Mouse (Mus musculus): ENCODE data around the gene Nek7. TPM values are rescaled to one million over a fixed set of nuclear protein-coding genes. Genes with fewer than 3 reads are reported as not detected.
A peak's percentile ranks its signal among the peaks of the same experiment; 100 is the strongest.

Nek7 gene
- polyA plus RNA-seq (2014; fragmentation: Nextera tagmentation; extraction: Ambion mirVana) = 26.1 and 27.7 TPM in 2 replicates

GRCm38 (mm10) chr1:138619996-138620461 lies at the start of gene Nek7:
TSS of gene Nek7 (minus strand) at chr1:138620141.
- no peaks in the 10 kb centered on the region for H3K36me3 ChIP-seq (ENCODE audit: control insufficient read depth, insufficient read depth, low read length)
- H3K9me3 ChIP-seq (ENCODE audit: control insufficient read depth, low read length) = no peaks in the 10 kb centered on the region
- no peaks in the 10 kb centered on the region for H3K4me1 ChIP-seq (replicated peaks; ENCODE audit: control insufficient read depth, insufficient read depth, low read length)
- WGBS = 4% methylated on average over 11 of the region's 11 CpGs
- peak within 1 kb of the TSS; percentile 76 for H3K9ac ChIP-seq (ENCODE audit: low read depth, low read length)
- H3K4me2 ChIP-seq (replicated peaks; ENCODE audit: low read depth, low read length) = peak within 1 kb of the TSS; percentile 69
- peak; percentile 59 for DNase-seq (ENCODE audit: low spot score)
- ATAC-seq (ENCODE audit: low FRiP score) = peak; percentile 37; the same call in 1 of the 2 replicates
- H3K27me3 ChIP-seq (ENCODE audit: control insufficient read depth, insufficient read depth, low read length) = no peaks in the 10 kb centered on the region
- peak within 1 kb of the TSS; percentile 88 for H3K27ac ChIP-seq (ENCODE audit: low read depth, low read length)
- peak within 1 kb of the TSS; percentile 87 for H3K4me3 ChIP-seq (ENCODE audit: low read depth, low read length)

GRCm38 (mm10) chr1:138662342-138662741 lies 42.4 kb upstream of the Nek7 start:
- DNase-seq (ENCODE audit: low spot score) (no peak), ATAC-seq (ENCODE audit: low FRiP score) (peak; percentile 69; the same call in 1 of the 2 replicates)
- H3K27me3 ChIP-seq (ENCODE audit: control insufficient read depth, insufficient read depth, low read length) = no peaks in the 10 kb centered on the region
- H3K9me3 ChIP-seq (ENCODE audit: control insufficient read depth, low read length) = no peaks in the 10 kb centered on the region
- H3K4me1 ChIP-seq (replicated peaks; ENCODE audit: control insufficient read depth, insufficient read depth, low read length) = no peaks in the 10 kb centered on the region
- no peak overlapping the region for H3K4me3 ChIP-seq (ENCODE audit: low read depth, low read length)
- no peak overlapping the region for H3K27ac ChIP-seq (ENCODE audit: low read depth, low read length)
- no peak overlapping the region for H3K9ac ChIP-seq (ENCODE audit: low read depth, low read length)
- no peak overlapping the region for H3K4me2 ChIP-seq (replicated peaks; ENCODE audit: low read depth, low read length)
- H3K36me3 ChIP-seq (ENCODE audit: control insufficient read depth, insufficient read depth, low read length) = no peaks in the 10 kb centered on the region
- 61% methylated on average over 2 of the region's 2 CpGs for WGBS

DNA sequence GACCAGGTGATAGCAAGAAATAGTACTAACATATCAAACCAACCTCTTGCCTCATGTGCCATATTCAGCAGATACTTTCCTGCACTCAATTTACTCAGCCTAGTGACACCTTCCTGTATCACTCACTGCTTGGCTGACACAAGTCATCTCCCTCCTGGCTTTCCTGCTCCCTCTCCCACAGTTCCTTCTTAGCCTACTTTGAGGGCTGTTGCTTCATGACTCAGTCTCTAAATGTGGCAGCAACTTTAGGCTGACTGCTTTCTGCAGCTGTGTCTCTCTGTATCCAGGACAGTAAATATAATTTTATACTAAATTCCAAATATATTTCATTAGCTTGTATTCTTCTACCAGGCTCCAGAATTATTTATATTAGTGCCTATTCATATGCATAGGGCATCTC lies 34.3 kb upstream of the Nek7 start:
- no peak for DNase-seq (ENCODE audit: low spot score)
- no peaks in the 10 kb centered on the region for H3K27me3 ChIP-seq (ENCODE audit: control insufficient read depth, insufficient read depth, low read length)

GRCm38 (mm10) chr1:138644991-138645390 lies 25.1 kb upstream of the Nek7 start:
- no peak for ATAC-seq (ENCODE audit: low FRiP score)
- H3K9me3 ChIP-seq (ENCODE audit: control insufficient read depth, low read length) = no peaks in the 10 kb centered on the region
- no peaks in the 10 kb centered on the region for H3K36me3 ChIP-seq (ENCODE audit: control insufficient read depth, insufficient read depth, low read length)
- no peak overlapping the region for H3K27ac ChIP-seq (ENCODE audit: low read depth, low read length)
- no peak for DNase-seq (ENCODE audit: low spot score)
- no peak overlapping the region for H3K4me2 ChIP-seq (replicated peaks; ENCODE audit: low read depth, low read length)
- H3K9ac ChIP-seq (ENCODE audit: low read depth, low read length) = no peak overlapping the region
- 80% methylated on average over 3 of the region's 3 CpGs for WGBS
- no peak overlapping the region for H3K4me3 ChIP-seq (ENCODE audit: low read depth, low read length)
- H3K27me3 ChIP-seq (ENCODE audit: control insufficient read depth, insufficient read depth, low read length) = no peaks in the 10 kb centered on the region
- H3K4me1 ChIP-seq (replicated peaks; ENCODE audit: control insufficient read depth, insufficient read depth, low read length) = no peaks in the 10 kb centered on the region

More for the DNA sequence above, 34.3 kb upstream of the Nek7 start:
- H3K4me3 ChIP-seq (ENCODE audit: low read depth, low read length) = no peak overlapping the region
- no peak overlapping the region for H3K27ac ChIP-seq (ENCODE audit: low read depth, low read length)
- no peak for ATAC-seq (ENCODE audit: low FRiP score)
- no peaks in the 10 kb centered on the region for H3K4me1 ChIP-seq (replicated peaks; ENCODE audit: control insufficient read depth, insufficient read depth, low read length)
- H3K4me2 ChIP-seq (replicated peaks; ENCODE audit: low read depth, low read length) = no peak overlapping the region
- H3K9ac ChIP-seq (ENCODE audit: low read depth, low read length) = no peak overlapping the region
- no peaks in the 10 kb centered on the region for H3K9me3 ChIP-seq (ENCODE audit: control insufficient read depth, low read length)
- H3K36me3 ChIP-seq (ENCODE audit: control insufficient read depth, insufficient read depth, low read length) = no peaks in the 10 kb centered on the region

DNA sequence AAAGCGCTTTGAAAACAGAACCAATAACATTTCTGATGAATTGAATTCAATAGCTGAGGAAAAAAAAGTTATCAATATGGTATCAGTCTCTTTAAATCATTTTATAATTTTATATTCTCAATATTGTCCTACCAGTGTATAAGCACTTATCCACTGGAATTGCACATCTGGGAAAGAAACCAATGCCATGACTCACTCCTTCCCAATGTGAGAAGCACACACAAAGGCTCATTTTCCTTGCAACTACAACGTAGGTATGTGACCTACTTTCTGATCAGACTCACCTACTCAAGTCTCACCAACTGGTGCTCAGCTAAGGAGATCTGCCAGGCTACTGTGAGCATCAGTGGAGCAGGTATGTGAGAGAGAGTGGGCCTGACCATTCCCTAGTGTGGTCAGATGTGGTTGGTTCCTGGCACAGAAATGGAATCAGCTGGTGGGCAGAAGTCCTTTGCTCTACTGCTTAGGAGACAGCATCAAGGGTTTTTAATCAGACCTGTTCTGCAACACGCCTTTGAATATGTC lies 23.4 kb upstream of the Nek7 start:
- H3K4me1 ChIP-seq (replicated peaks; ENCODE audit: control insufficient read depth, insufficient read depth, low read length) = no peaks in the 10 kb centered on the region
- DNase-seq (ENCODE audit: low spot score) (no peak), ATAC-seq (ENCODE audit: low FRiP score) (no peak)
- no peak overlapping the region for H3K9ac ChIP-seq (ENCODE audit: low read depth, low read length)
- no peak overlapping the region for H3K4me2 ChIP-seq (replicated peaks; ENCODE audit: low read depth, low read length)
- 84% methylated on average over 3 of the region's 3 CpGs for WGBS
- no peaks in the 10 kb centered on the region for H3K27me3 ChIP-seq (ENCODE audit: control insufficient read depth, insufficient read depth, low read length)
- no peak overlapping the region for H3K4me3 ChIP-seq (ENCODE audit: low read depth, low read length)
- no peaks in the 10 kb centered on the region for H3K9me3 ChIP-seq (ENCODE audit: control insufficient read depth, low read length)
- no peaks in the 10 kb centered on the region for H3K36me3 ChIP-seq (ENCODE audit: control insufficient read depth, insufficient read depth, low read length)
- no peak overlapping the region for H3K27ac ChIP-seq (ENCODE audit: low read depth, low read length)

GRCm38 (mm10) chr1:138640934-138641461 lies 21.1 kb upstream of the Nek7 start:
- Histone ChIP-seq H3K9ac (ENCODE audit: low read depth, low read length) (no peak overlapping the region), H3K27me3 (ENCODE audit: control insufficient read depth, insufficient read depth, low read length) (no peaks in the 10 kb centered on the region), H3K4me1 (replicated peaks; ENCODE audit: control insufficient read depth, insufficient read depth, low read length) (no peaks in the 10 kb centered on the region), H3K4me3 (ENCODE audit: low read depth, low read length) (no peak overlapping the region), H3K9me3 (ENCODE audit: control insufficient read depth, low read length) (no peaks in the 10 kb centered on the region), H3K27ac (ENCODE audit: low read depth, low read length) (no peak overlapping the region), H3K36me3 (ENCODE audit: control insufficient read depth, insufficient read depth, low read length) (no peaks in the 10 kb centered on the region), H3K4me2 (replicated peaks; ENCODE audit: low read depth, low read length) (no peak overlapping the region)
- WGBS = 79% methylated on average over 4 of the region's 4 CpGs
- ATAC-seq (ENCODE audit: low FRiP score) = no peak
- DNase-seq (ENCODE audit: low spot score) = no peak

DNA sequence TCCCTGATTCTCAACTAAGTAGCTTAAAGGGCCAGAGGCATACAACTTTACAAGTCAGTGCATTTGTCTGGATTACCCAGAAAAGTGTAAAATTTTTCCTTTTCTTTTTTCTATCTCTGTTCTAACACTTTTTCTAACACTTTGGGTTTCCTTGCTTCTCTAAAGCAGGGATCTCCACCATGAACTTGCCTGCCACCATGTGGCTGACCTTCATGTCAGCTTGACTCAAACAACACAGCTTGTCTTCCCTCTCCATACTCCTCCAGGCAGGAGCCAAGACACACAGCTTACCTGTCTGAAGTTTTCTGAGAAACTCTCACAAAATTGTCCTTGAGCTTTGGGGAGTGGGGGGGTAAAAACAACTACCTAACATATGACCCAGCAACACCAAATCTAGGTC lies 17.9 kb upstream of the Nek7 start:
- H3K4me2 ChIP-seq (replicated peaks; ENCODE audit: low read depth, low read length) = no peak overlapping the region
- H3K4me1 ChIP-seq (replicated peaks; ENCODE audit: control insufficient read depth, insufficient read depth, low read length) = no peaks in the 10 kb centered on the region
- DNase-seq (ENCODE audit: low spot score) (no peak), ATAC-seq (ENCODE audit: low FRiP score) (no peak)
- no peak overlapping the region for H3K9ac ChIP-seq (ENCODE audit: low read depth, low read length)
- H3K4me3 ChIP-seq (ENCODE audit: low read depth, low read length) = no peak overlapping the region
- no peaks in the 10 kb centered on the region for H3K36me3 ChIP-seq (ENCODE audit: control insufficient read depth, insufficient read depth, low read length)
- H3K9me3 ChIP-seq (ENCODE audit: control insufficient read depth, low read length) = no peaks in the 10 kb centered on the region
- H3K27ac ChIP-seq (ENCODE audit: low read depth, low read length) = no peak overlapping the region
- H3K27me3 ChIP-seq (ENCODE audit: control insufficient read depth, insufficient read depth, low read length) = no peaks in the 10 kb centered on the region

- Histone ChIP-seq H3K4me1 (replicated peaks; ENCODE audit: control insufficient read depth, insufficient read depth, low read length) (no peaks in the 10 kb centered on the region), H3K9ac (ENCODE audit: low read depth, low read length) (no peak overlapping the region), H3K4me3 (ENCODE audit: low read depth, low read length) (no peak overlapping the region), H3K36me3 (ENCODE audit: control insufficient read depth, insufficient read depth, low read length) (no peaks in the 10 kb centered on the region), H3K4me2 (replicated peaks; ENCODE audit: low read depth, low read length) (no peak overlapping the region), H3K9me3 (ENCODE audit: control insufficient read depth, low read length) (no peaks in the 10 kb centered on the region), H3K27me3 (ENCODE audit: control insufficient read depth, insufficient read depth, low read length) (no peaks in the 10 kb centered on the region), H3K27ac (ENCODE audit: low read depth, low read length) (no peak overlapping the region)
- no peak for DNase-seq (ENCODE audit: low spot score)
- 93% methylated on average over 1 of the region's 1 CpGs for WGBS
- no peak for ATAC-seq (ENCODE audit: low FRiP score)
These were observed 14.6 kb upstream of the Nek7 start for GRCm38 (mm10) chr1:138634561-138634960.

DNA sequence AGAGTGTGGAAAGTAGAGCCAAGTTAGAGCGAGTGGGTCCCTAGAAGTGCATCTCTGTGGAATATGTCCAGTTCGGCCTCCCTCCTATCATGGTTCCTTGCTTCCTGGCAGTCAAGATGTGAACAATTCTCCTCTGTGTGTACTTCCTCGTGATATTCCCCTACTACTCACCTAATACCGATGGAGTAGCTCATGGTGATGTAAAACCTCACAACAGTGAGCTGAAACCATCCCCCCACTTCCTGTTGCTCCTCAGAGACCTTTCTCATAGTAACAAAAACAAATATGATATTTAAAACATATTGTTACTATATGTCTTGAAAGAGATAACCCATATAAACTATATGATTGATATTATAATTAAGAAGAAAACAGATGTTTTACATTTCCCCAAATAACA lies 9.0 kb upstream of the Nek7 start:
- 83% methylated on average over 4 of the region's 4 CpGs for WGBS
- no peak for ATAC-seq (ENCODE audit: low FRiP score)
- Histone ChIP-seq H3K9me3 (ENCODE audit: control insufficient read depth, low read length) (no peaks in the 10 kb centered on the region), H3K4me3 (ENCODE audit: low read depth, low read length) (no peak overlapping the region), H3K4me2 (replicated peaks; ENCODE audit: low read depth, low read length) (no peak overlapping the region), H3K36me3 (ENCODE audit: control insufficient read depth, insufficient read depth, low read length) (no peaks in the 10 kb centered on the region), H3K27me3 (ENCODE audit: control insufficient read depth, insufficient read depth, low read length) (no peaks in the 10 kb centered on the region), H3K9ac (ENCODE audit: low read depth, low read length) (no peak overlapping the region), H3K27ac (ENCODE audit: low read depth, low read length) (no peak overlapping the region), H3K4me1 (replicated peaks; ENCODE audit: control insufficient read depth, insufficient read depth, low read length) (no peaks in the 10 kb centered on the region)
- DNase-seq (ENCODE audit: low spot score) = no peak
